Comparison of ENCODE assay signal across 16 mouse cellular contexts in genomic region chr5:31924075-31924474, GRCm38 (mm10).
"Had no signal": no experiment of that assay in that cellular context is flagged by ENCODE, and none has a peak within 500 bp of the region (broad histone marks: within the 10 kb centered on the region; RNA-seq: fewer than 3 reads in every experiment).

No protein-coding gene starts in this region.

- H3K9ac ChIP-seq: neural tube, embryonic 13.5 days; neural tube, embryonic 15.5 days; stomach, embryonic 15.5 days had no signal

- DNase-seq: retina, postnatal 1 day; right cerebral cortex, adult 18-20 months; right cerebral cortex, postnatal 14 days; right cerebral cortex, postnatal 25 days; right cerebral cortex, postnatal 4 days; spleen, adult 18-20 months; thymus, adult 18-20 months; thymus, adult 2 months; thymus, postnatal 14 days; thymus, postnatal 25 days; thymus, postnatal 36 days; thymus, postnatal 4 days had no signal

- H3K4me2 ChIP-seq: neural tube, embryonic 13.5 days; neural tube, embryonic 15.5 days; stomach, embryonic 15.5 days had no signal

- H3K36me3 ChIP-seq: neural tube, embryonic 13.5 days; neural tube, embryonic 15.5 days; stomach, embryonic 15.5 days had no signal

- H3K27me3 ChIP-seq: neural tube, embryonic 13.5 days; neural tube, embryonic 15.5 days; stomach, embryonic 15.5 days had no signal

- H3K27ac ChIP-seq: neural tube, embryonic 13.5 days; neural tube, embryonic 15.5 days; stomach, embryonic 15.5 days; stomach, postnatal 0 days had no signal

- H3K4me1 ChIP-seq: neural tube, embryonic 13.5 days; neural tube, embryonic 15.5 days; stomach, embryonic 15.5 days had no signal

- H3K4me3 ChIP-seq: neural tube, embryonic 13.5 days; neural tube, embryonic 15.5 days; stomach, embryonic 15.5 days had no signal

- H3K9me3 ChIP-seq: stomach, embryonic 15.5 days had no signal
